Mouse (Mus musculus): ENCODE measurements around the gene Nfatc2.

DNA sequence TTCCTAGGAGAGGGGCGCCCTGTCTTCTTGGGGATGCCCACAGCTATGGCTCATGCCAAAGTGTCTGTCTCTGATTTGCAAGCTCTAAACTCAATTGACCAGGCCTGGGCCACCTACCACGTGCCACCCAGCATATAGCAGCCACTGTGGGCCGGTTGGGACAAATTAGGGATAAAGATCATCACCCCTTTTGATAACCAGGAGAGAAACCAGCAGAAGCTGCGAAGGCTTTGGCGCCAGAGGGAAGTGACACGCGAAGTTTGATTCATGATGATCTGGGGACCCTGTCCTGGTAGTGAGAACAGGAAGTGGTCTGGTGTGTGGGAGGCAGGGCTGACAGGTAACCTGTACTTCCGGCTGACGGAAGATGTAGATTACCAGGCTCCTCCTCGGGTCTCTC, 10.9 kb downstream of the Nfatc2 start:
- TF ChIP-seq CTCF (IDR thresholded peaks at IDR 0.05; ENCODE audit: borderline replicate concordance, extremely low read depth, insufficient read depth, insufficient read length) (no peak), POLR2A (IDR thresholded peaks at IDR 0.05; ENCODE audit: borderline replicate concordance, extremely low read depth, insufficient read depth, insufficient read length, poor library complexity, severe bottlenecking) (no peak)
